Mouse (Mus musculus): Measurements from ENCODE around the gene Trim67.

Trim67 gene

GRCm38 (mm10) chr8:124794486-124794780, 1.5 kb downstream of the Trim67 start:
- DNase-seq (ENCODE audit: low spot score): peak; percentile 73

- DNase-seq (ENCODE audit: low spot score): no peak
Measured at GRCm38 (mm10) chr8:124795781-124796488, 3.0 kb downstream of the Trim67 start.

GRCm38 (mm10) chr8:124800542-124800941, 7.7 kb downstream of the Trim67 start:
- DNase-seq (ENCODE audit: low spot score): no peak

- no peak for DNase-seq (ENCODE audit: low spot score)
Measured at GRCm38 (mm10) chr8:124803824-124804702, 11.2 kb downstream of the Trim67 start.

- no peak for DNase-seq (ENCODE audit: low spot score)
Measured at GRCm38 (mm10) chr8:124805990-124806389, 13.1 kb downstream of the Trim67 start.

- DNase-seq (ENCODE audit: low spot score): no peak
Measured at GRCm38 (mm10) chr8:124809419-124809818, 16.5 kb downstream of the Trim67 start.

- DNase-seq (ENCODE audit: low spot score): no peak
Measured at GRCm38 (mm10) chr8:124810056-124810610, 17.2 kb downstream of the Trim67 start.

GRCm38 (mm10) chr8:124810689-124811394, 17.9 kb downstream of the Trim67 start:
- DNase-seq (ENCODE audit: low spot score): peak; percentile 13

- no peak for DNase-seq (ENCODE audit: low spot score)
Measured at GRCm38 (mm10) chr8:124813326-124813725, 20.4 kb downstream of the Trim67 start.

GRCm38 (mm10) chr8:124815870-124816269, 23.0 kb downstream of the Trim67 start:
- DNase-seq (ENCODE audit: low spot score): no peak

- no peak for DNase-seq (ENCODE audit: low spot score)
Measured at GRCm38 (mm10) chr8:124816866-124817265, 24.0 kb downstream of the Trim67 start.

- no peak for DNase-seq (ENCODE audit: low spot score)
Measured at GRCm38 (mm10) chr8:124817361-124817760, 24.5 kb downstream of the Trim67 start.

GRCm38 (mm10) chr8:124819612-124820115, 26.8 kb downstream of the Trim67 start:
- DNase-seq (ENCODE audit: low spot score): no peak

GRCm38 (mm10) chr8:124820125-124820524, 27.2 kb downstream of the Trim67 start:
- DNase-seq (ENCODE audit: low spot score): no peak

GRCm38 (mm10) chr8:124823497-124823896, 30.6 kb downstream of the Trim67 start:
- no peak for DNase-seq (ENCODE audit: low spot score)

GRCm38 (mm10) chr8:124826658-124827057, 33.8 kb downstream of the Trim67 start:
- DNase-seq (ENCODE audit: low spot score): no peak

GRCm38 (mm10) chr8:124827387-124827786, 34.5 kb downstream of the Trim67 start:
- peak; percentile 85 for DNase-seq (ENCODE audit: low spot score)

GRCm38 (mm10) chr8:124828561-124829240, 35.8 kb downstream of the Trim67 start:
- DNase-seq (ENCODE audit: low spot score): no peak

GRCm38 (mm10) chr8:124830050-124830449, 37.2 kb downstream of the Trim67 start:
- DNase-seq (ENCODE audit: low spot score): no peak

GRCm38 (mm10) chr8:124831531-124831930, 38.6 kb downstream of the Trim67 start:
- DNase-seq (ENCODE audit: low spot score): no peak

GRCm38 (mm10) chr8:124831941-124832340, 39.0 kb downstream of the Trim67 start:
- DNase-seq (ENCODE audit: low spot score): no peak

Data from embryo, embryonic 10.5 days (tissue).